Mouse (Mus musculus) C3H10T1/2 (cell line): ENCODE measurements around the gene Slfn5. TPM values are rescaled to one million over a fixed set of nuclear protein-coding genes. Genes with fewer than 3 reads are reported as not detected.

Experiments
- polyA plus RNA-seq, 2 experiments: library from polyadenylated mRNA; unstranded; fragments of >200 nt; fragmentation: generic; extraction: Trizol; gene quantifications; one replicate each; pipeline ENCODE4 v1.2.1; 2012; ENCODE audit warnings: missing spikeins in 2 of 2

Slfn5 gene
- polyA plus RNA-seq: under 1 TPM; 0.02 to 0.35 TPM

GRCm38 (mm10) chr11:82950736-82951481 lies at the start of gene Slfn5:
Gene Slfn5, plus strand, starts transcription at chr11:82951349.

GRCm38 (mm10) chr11:82907651-82908607 lies 43.2 kb upstream of the Slfn5 start, which contains the start of gene Nle1:
Gene Nle1, minus strand, starts transcription at chr11:82908411.

GRCm38 (mm10) chr11:82910250-82910649 lies 40.9 kb upstream of the Slfn5 start, which contains the start of gene Unc45b:
Gene Unc45b, plus strand, starts transcription at chr11:82910550.

GRCm38 (mm10) chr11:82991469-82992166 lies 40.5 kb downstream of the Slfn5 start, which contains the start of gene Slfn9:
Gene Slfn9, minus strand, starts transcription at chr11:82991830.

Other genes with a start within 250 kb of the Slfn5 start
- gene Cct6b, start 187.0 kb upstream of the Slfn5 start, polyA plus RNA-seq: under 1 TPM; 0.09 to 0.64 TPM
- gene Zfp830, start 187.0 kb upstream of the Slfn5 start, polyA plus RNA-seq: 10 to 100 TPM in 1 of 2 experiments, 1 to 10 TPM in 1; 2.4 to 13.7 TPM
- 10 to 100 TPM in 1 of 2 experiments, 1 to 10 TPM in 1; 7.6 to 17.1 TPM for gene Lig3, start 170.2 kb upstream of the Slfn5 start, polyA plus RNA-seq
- gene Rffl, start 80.1 kb upstream of the Slfn5 start, polyA plus RNA-seq: 1 to 10 TPM; 2.4 to 4.4 TPM
- 10 to 100 TPM; 21.0 to 22.0 TPM for gene Rad51d, start 60.7 kb upstream of the Slfn5 start, polyA plus RNA-seq
- under 1 TPM; 0.01 to 0.12 TPM for gene Fndc8, start 59.2 kb upstream of the Slfn5 start, polyA plus RNA-seq
- 10 to 100 TPM; 23.7 to 54.0 TPM for gene Nle1, start 42.9 kb upstream of the Slfn5 start, polyA plus RNA-seq
- under 1 TPM in 1 of 2 experiments, not detected in 1; 0.04 TPM for gene Unc45b, start 40.8 kb upstream of the Slfn5 start, polyA plus RNA-seq
- under 1 TPM; 0.21 to 0.73 TPM for gene Slfn9, start 40.5 kb downstream of the Slfn5 start, polyA plus RNA-seq
- gene Slfn8, start 69.5 kb downstream of the Slfn5 start, polyA plus RNA-seq: under 1 TPM in 1 of 2 experiments, not detected in 1; 0.07 TPM
- under 1 TPM in 1 of 2 experiments, not detected in 1; 0.12 TPM for gene Slfn2, start 113.8 kb downstream of the Slfn5 start, polyA plus RNA-seq
- gene Slfn1, start 165.5 kb downstream of the Slfn5 start, polyA plus RNA-seq: not detected
- under 1 TPM; 0.01 to 0.07 TPM for gene Slfn4, start 223.8 kb downstream of the Slfn5 start, polyA plus RNA-seq
- under 1 TPM; 0.01 to 0.21 TPM for gene Slfn3, start 240.0 kb downstream of the Slfn5 start, polyA plus RNA-seq